Mouse (Mus musculus) spleen, adult 2 months (tissue): ENCODE measurements around the gene Tmem39b.

Experiments
- CTCF ChIP-seq: fragments of 200-500 bp; IDR thresholded peaks from 2 replicates; pipeline ENCODE4 v1.5.1; 2011; ENCODE audit warnings: mild to moderate bottlenecking, inconsistent platforms; ENCODE audit not compliant: insufficient read depth, insufficient read length, insufficient replicate concordance; ENCODE audit errors: extremely low read depth
- POLR2A ChIP-seq: fragments of 200-500 bp; IDR thresholded peaks from 2 replicates; pipeline ENCODE4 v1.6.1; 2011; ENCODE audit warnings: low read depth, low read length, inconsistent platforms

- TF ChIP-seq CTCF (no peak), POLR2A (no peak)
Observed at GRCm38 (mm10) chr4:129709486-129710129, 13.0 kb upstream of the Tmem39b start.
